Mouse (Mus musculus) MEL-GATA-1-ER (cell line): Measurements from ENCODE around the gene A1cf.
A peak's percentile ranks its signal among the peaks of the same experiment; 100 is the strongest.

ENCODE experiments used
- DNase-seq: peaks from one replicate; pipeline ENCODE4 v3.0.0-alpha.2; 2012; ENCODE audit warnings: low read depth; ENCODE audit errors: extremely low read depth

A1cf gene

DNA sequence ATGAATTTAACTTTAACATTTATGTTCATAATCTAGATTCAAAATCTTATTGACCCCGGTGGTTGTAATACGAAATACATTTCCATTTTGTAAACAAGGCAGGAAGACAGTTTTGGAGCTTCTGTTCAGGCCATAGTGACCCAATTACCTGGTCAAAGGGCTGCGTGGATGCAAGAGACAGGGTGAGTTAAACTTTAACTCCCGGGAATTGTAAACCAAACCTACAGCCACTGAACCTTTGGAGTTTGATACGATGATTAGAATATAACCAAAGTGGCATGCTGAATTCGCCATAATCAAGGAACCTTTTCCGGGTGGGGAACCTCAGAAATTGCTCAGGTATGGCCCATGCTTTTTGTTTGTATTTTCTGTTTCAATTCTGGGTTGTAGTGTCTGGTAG, at the start of gene A1cf:
Gene A1cf, plus strand, starts transcription at position 244 of the 400 bp plus-strand sequence.
- no peak for DNase-seq

DNA sequence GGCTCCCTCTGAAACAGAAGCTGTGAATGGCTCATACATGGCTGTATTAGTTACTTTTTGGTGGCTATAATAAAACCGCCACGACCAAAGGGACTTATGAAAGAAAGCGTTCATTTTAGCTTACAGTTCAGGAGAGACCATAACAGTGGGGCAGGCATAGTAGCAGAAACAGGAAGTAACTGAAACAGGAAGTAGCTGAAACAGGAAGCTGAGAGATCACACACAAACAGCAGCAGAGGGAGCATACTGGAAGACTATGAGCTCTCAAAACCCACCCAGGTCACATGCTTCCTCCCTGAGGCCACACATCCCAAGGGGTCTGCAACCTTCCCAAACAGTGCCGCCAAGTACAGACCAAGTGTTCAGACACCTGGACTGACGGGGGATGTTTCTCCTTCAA, 34.3 kb upstream of the A1cf start:
- peak; percentile 37 for DNase-seq

DNA sequence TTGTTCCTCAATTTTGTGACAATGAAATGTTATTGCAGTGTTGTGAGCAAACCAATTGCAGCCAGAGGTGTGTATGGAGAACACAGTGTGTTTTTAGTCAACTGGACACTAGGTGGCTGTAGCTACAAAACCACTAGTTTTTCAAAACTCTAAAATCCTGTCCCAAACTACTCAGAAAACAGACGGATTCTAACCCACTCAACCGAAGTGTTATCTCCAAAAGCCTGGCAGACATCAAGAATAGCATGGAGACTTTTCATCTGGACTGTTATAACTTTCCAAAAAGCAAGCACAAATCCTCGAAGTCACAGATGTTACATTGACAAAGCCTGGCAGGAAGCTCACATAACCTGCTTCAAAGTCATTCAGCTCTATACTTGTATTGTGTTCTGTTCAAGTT, 6.7 kb upstream of the A1cf start:
- DNase-seq = no peak

DNA sequence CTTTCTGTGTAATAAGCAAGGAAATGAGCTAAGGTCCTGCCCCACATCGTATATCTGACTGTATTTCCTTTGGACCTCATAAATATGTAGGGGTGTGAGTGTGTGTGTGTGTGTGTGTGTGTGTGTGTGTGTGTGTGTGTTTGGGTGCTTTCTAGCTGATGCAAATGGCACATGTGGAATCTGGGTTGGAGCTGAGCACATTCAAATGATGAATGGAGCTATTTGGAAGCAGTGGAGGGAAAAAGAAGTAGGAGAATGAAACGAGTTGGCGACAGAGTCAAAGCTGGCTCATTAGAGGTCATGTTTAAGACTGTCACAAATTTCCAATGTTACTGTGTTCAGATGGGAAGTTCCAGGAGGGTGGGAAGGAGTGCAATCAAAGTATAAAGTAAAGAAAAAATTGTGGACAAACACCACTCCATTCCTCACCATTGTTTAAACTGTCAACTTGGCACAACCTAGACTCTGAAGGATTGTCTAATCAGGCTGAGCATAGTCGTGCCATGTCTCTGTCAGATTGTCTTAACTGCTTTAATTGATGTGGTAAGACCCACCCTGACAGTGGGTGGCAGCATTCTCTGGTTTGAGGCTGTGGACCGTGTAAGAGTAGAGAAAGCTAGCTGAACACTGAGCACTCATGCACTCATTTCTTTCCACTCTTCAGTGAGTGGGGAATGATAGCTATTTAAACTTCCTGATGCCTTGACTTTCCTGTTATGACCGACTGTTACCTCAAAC, 5.9 kb upstream of the A1cf start:
- no peak for DNase-seq

DNA sequence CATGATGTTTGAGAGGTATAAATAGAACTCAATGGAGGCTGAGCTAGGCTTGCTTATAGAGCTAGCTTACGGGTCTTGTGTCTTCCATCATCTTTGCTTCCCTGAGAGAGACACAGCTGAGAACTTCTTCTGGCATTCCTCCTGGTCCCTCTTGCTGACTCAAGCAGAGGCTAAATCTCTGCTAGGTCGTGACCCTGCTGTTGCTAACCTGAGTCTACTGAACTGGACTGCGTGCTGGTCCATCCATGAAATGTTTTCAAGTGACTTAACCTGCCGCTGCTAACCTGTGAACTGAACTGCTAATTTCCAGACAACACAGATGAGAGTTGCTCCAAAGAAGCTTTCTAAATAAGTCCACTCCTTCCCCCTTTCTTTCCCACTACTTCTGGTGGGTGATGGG, 3.1 kb upstream of the A1cf start:
- DNase-seq = no peak

DNA sequence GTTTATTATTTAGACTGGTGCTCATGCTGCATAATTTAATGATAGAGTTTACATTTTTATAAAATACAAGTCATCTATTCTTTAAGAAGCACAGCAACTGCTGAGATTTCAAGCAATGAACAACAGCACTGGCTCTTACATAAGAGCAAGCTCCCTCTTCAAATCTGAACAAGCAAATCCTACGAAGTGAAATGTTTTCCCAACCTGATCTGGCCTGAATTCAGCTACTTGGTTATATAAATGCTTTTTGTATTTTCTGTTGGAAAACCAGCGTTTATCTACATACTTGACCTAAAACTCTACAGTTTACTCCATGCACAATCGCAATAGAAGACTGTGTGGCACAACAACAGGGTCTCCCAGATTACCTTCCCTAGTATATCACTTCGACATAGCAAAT, 488 bp upstream of the A1cf start:
- DNase-seq = no peak

DNA sequence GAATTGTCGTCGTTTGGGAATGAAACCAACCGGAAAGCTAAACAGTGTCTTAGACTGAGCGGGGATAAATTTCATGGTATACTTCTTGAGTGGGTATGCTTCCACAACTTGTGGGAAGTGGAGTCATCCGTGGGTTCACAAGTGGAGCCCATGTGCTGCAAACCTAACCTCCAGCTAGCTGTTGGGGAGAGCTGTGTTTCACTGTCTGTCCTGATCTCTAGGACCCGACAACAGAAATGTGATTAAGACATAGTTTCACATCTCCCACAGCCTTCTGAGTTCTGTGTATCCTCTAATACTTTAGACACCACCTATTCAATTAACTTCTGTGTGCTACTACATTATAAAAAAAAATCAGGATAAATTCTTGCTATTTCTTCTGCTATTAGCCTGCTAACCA, 407 bp downstream of the A1cf start:
- DNase-seq = no peak

DNA sequence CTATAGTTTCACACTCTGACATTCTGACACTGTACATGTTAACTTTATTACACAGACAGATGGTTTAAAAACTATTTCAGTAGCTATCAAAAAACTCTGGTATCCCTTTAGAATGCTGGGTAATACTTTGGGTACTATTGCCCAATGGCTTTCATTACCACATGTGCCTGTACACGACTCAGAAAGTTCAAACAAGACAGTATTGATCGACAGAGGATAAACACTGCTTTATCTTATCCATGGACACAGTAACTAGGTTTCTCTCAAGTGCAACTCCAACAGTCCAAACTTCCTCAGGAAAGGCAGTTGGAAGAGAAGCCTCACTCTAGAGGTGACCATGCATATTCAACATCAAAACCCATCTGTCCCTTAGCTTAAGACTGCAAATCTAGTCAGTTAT, 2.8 kb downstream of the A1cf start:
- DNase-seq = no peak

DNA sequence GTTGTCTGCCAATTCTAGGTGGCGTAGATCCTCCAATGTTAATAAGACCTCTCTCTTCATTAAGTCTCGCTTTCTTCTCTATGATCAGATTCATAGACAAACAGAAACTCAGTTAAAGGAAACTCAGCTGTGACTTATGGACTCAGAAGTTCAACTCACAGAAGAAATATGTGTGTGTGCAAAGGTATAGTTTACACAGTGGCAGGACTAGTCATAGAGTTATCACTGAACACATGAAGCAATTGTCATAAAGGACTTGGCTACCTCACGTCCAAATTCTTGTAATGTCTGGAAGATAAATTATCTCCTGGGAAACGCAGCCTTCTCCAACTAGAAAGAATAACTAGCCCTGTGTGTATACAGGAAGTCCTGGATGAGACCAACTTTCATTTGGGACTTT, 9.4 kb downstream of the A1cf start:
- DNase-seq = no peak

DNA sequence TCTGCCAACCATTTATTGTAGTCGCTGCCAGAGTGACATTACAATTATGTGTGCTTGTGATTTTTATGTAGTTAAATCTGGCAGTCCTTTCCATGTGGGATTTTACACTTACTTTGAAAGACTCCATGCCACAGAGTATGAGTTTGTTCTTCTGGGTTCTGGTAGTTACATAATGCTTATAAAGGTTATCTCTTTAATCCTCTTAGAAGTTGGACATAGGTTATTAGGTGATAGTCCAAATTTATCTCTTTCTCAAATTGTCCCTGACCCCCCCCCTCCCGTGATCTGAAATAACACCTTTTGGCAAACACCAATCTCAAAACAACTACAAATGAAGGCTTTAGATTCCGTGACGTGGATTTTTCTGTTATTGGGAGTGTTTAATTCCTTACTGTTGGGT, 16.0 kb downstream of the A1cf start:
- no peak for DNase-seq

DNA sequence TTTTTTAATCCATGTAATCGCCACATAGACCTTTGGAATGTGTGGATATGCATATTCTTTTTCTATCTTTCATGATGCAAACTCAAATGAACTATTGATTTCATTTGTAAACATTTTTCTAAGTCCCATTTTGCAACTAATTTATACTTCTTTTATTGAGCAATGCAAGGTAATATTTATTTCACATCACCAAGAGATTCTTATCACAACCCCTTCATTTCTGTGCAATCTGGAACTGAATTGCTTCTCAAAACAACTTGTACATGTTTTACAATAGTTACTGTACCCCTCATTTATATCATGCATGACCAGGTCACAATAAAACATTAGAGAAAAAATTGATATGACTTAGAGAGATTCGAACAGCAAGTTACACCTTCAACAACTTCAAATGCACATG, 18.7 kb downstream of the A1cf start:
- DNase-seq = no peak

DNA sequence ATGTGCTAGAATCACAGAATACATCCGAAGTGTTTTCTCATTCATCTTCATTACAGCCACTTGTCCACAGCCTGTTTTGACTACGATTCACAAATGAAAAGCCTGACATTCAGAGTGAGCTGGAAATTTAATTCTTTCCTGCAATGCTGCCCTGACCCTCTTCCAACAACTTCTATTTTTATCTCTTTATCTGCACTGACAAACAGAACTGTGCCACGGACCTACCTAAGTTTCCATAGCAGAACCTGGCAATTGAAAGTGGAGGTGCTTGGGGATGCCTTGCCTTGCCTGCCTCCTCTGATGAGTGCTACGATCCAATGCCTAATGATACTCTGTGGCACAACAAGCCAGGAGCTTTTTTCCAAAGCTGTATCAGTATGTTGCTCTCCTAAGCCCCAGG, 21.4 kb downstream of the A1cf start:
- no peak for DNase-seq

DNA sequence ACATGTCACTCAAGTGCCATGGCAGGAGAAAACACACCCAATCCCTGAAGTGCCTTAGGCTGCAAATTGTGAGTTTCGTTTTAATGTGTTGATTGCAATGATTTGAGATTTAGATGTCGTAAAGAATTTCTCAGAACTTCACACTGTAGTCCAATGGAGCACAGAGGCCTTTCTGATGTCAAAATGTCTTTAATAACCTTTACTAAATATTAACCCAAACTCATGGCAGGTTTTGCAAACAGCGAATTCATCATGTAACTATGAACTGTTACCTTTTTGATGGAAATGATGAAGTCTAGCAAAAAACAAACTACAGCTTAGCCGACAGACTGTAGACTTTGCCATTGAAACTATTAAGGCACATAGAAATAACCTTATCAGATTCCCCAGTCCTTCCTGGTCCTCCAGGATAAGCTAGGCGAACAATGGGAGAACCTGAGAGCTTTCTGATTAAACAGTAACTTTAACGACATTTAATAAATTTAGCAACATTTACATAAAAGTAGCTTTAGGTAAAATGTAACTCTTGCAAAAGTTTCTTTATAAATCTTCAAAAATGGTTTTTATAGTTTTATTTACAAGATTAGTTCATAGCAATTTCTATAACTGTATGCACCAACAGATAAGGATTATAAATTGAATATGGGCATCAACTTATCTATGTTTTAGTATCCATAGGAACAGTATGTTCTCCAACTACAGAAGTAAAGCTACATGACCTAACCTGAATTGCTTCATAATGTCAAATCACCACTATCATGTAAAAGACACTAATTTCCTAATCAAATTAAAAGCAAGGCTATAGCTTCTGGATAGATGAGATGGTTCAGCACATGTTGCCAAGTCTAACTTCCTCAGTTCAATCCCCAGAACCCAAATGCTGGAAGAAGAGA, 22.7 kb downstream of the A1cf start:
- no peak for DNase-seq

DNA sequence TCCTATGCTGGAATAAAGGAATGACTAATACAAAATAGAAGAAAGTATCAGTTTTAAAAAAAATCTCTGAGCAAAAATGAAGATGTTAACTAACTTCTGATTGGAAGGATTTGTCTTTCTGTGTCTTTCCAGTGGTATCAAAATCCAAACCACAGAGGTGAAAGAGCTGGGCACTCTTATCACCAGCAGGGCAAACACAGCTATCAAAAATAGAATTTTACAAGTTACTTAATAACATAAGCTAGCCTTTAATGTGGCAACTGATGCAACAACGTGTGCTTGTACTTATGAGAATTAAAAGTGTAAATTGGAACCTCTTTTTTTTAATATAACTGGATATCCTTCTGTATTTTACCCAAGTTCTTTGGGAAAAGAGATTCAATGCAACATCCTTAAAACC, 27.4 kb downstream of the A1cf start:
- no peak for DNase-seq

DNA sequence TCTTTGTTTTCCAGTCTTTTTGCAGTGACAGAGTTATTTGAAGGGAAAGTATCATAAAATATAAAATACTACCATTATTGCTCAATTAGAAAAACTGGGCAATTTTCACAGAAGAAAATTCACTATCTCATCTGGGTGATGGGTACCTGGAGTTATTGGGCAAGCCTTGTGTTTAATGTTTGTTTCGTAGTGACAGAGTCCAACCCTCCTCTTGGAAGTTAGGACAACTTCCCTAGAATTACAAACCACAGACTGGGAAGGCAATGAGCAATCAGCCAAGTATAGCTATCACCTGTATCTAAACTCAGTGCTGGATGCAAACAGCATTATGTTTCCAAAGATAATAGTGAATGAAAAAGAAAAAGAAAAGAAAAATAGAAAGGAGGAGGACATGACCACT, 28.1 kb downstream of the A1cf start:
- no peak for DNase-seq

DNA sequence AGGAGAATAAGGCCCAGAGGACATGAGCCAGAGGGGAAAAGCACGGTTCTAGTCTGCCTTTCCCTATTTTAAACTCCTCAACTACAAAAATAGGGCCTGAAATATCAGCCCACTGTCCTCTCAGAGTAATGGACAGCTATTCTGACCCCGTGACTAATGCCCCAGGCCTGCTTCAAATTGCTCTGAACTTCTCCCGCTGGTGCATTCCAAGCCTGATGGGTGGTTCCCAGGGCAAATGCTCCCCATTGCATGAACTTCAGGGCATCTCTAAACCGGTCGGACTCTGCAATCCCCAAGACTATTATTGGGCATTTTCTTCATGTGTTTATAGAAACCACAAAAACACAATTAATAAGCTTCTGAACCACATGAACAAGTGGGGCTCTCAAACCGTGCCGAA, 37.1 kb downstream of the A1cf start:
- no peak for DNase-seq

DNA sequence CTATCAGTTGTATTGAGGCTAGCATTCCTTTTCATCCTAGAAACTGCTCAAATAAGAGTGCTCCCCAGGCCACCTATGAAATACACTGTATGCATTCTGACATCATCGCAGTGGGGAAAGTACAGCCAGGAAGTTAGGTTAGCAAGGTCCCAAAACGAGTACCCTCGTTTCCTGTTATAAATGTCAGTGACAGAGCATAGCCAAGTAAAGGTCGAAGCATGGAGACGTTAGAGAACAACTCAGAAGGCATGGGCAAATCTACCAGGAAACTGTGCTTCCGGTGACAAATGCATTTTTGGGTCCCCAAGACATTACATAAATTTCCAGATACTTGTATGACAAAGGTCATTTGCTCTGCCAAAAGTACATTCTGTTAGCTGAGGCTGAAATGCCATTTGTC, 41.9 kb downstream of the A1cf start:
- no peak for DNase-seq

DNA sequence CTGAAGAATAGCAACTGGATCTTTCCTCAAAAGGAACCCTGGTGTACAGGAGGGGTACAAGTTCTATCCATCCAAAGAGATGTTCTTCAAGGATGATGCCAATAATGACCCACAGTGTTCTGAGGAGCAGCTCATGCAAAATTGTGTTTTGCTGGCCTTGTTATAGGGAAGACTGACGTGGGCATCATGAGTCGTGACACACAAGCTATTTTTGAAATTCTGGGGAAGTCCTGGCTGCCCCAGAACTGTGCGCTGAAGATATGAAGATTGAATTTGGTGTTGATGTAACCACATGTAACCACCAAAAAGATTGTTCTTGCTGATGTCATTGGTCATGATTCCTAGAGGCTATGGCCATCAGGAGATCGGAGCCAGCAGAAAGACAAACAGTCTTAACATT, 45.4 kb downstream of the A1cf start:
- no peak for DNase-seq

DNA sequence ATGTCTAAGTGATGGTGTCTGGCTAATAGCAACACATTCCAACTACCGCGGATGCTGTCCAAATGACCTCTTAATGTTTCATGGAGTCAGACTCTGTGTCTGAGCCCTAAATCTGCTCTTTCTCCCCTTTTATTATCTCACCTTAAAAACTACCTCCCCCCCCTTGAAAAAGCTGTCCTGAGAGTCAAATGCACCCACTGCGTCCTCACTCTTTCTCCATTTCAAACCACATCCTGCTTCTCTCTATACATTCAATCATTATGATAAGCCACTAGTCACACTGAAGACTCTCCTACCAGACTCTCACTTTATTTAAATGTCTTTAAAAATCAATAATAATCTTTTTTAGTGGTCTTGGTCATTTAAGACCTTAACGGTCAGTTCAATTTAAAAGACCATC, 51.8 kb downstream of the A1cf start:
- no peak for DNase-seq

DNA sequence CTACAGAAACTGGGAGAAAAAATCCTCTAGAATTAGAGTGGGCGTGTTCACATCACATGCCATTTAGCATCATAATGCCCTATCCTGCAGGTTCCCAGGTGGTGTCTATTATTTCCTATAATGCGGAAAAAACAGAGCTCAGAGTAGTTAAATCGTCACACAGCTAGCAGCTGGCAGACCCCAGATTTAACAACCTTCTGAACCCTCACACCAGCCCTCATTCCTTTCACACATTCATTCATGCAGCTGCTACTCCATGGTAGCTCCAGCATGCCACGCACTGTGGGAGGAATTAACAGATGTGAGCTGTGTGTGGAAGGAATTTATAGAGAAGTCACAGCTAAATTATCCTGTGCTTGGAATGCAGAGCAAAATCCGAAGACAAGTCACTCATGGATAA, 53.3 kb downstream of the A1cf start:
- DNase-seq = no peak

DNA sequence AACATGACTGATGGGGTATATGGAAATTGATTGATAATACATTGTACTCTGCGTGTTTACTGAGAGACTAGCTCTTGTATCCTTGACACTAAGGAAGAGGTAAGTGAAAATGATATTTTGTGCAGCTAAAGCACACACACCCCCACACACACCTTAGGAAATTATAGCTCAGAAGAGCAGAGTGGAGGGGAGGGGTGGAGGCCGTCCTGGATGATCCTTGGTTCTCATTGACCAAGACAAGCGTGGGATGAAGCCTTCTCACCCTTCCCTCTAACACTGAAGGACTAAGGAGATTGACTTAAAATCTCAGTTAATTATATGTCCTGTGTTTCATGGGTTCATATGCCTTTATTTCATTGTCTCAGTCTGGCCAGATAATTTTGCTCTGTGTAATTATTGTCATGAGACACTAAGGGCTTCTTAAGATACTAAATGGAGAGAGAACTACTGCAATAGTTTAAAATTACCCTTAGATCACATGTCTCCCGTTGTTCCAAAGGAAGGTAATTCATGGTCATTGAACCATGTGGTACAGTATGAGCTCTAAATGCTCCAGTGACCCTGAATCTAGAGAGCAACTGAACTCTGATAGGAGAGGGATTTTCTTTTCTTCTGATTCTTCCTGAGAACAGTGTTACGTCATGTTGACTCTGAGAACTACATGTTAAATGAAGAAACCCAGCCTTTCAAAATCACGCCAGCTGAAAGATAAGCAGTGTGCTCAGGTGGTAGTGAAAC, 55.2 kb downstream of the A1cf start:
- no peak for DNase-seq

DNA sequence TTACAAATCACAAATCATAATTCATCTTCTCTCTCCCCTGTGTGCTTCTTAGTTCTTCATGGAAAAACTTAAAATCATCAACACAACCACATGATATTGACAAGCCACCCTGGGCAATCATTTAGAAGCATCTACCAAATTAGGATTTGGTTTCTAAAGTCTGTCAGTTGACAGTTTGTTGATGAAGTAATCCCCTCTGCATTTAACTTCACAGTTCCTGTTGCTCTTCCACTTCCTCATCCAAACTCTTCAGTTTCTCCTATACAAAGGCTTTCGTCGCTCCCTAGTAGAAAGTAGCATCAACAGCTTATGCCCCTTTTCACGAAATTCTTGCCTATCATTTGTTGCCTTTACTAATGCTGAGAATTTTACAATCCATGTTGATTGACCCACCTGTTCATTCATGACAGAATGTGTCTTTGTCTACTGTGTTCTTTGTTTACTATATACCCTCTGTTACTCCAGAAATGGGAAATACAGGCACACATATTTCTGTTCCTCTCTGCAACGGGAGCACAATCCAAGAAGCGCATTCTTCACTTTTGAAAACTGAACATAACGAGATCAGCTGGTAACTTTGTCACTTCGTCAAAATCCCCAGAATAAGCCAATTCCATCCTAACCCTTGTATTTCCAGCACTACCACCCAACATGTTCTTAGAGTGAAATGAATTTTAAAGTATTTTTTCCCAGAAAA, 82.4 kb downstream of the A1cf start:
- no peak for DNase-seq
